Mouse (Mus musculus) Patski (cell line): ENCODE data around the gene Vwa8. TPM values are rescaled to one million over a fixed set of nuclear protein-coding genes. Genes with fewer than 3 reads are reported as not detected.

Source experiments
- ATAC-seq: fragments of 100-300 bp; one replicate; pipeline ENCODE4 v1.8.0; 2021
- CTCF ChIA-PET: fragments of 350-600 bp; sonication (Branson Sonifier 250); formaldehyde crosslinking; loops from one replicate; lab custom pipeline; 2022; ENCODE audit warnings: inconsistent platforms; lab: Charles Lee
- POLR2A ChIA-PET: fragments of 350-600 bp; sonication (Branson Sonifier 250); formaldehyde crosslinking; loops from one replicate; lab custom pipeline; 2022; ENCODE audit warnings: antibody characterized with exemption, inconsistent platforms; lab: Charles Lee
- DNase-seq: peaks from one replicate; pipeline ENCODE4 v3.0.0-alpha.2; 2011; ENCODE audit warnings: low read depth, low spot score
- H3K27me3 ChIP-seq: fragments of 371-371 bp; one replicate; pipeline ENCODE4 v1.5.1; 2021
- CTCF ChIP-seq: fragments of 100-300 bp; IDR thresholded peaks from one replicate; pipeline ENCODE4 v1.5.1; 2021
- in situ Hi-C: fragments of 300-500 bp; cut with MboI; formaldehyde crosslinking; loops from 3 replicates; pipeline ENCODE4 v1.11.1; 2018; ENCODE audit warnings: low pct_unique_long_range_greater_than_20kb, mixed read lengths
- polyA plus RNA-seq: library from polyadenylated mRNA; unstranded; gene quantifications from one replicate; pipeline ENCODE4 v1.2.3, GENCODE M21; 2021

Gene Vwa8
- polyA plus RNA-seq, 1 experiment from 2014 or later, result 49.9 TPM

GRCm38 (mm10) chr14:79074786-79075185, 225.9 kb downstream of the Vwa8 start:
- H3K27me3 ChIP-seq, result no peaks in the 10 kb centered on the region
- CTCF ChIA-PET, result no interaction called here
- in situ Hi-C loops, result no loop called here
- ATAC-seq (no peak), DNase-seq (no peak)
- POLR2A ChIA-PET, result no interaction called here
- no peak for TF ChIP-seq CTCF

GRCm38 (mm10) chr14:79076560-79077300, 227.9 kb downstream of the Vwa8 start:
- no peak for DNase-seq
- no peak for TF ChIP-seq CTCF
- POLR2A ChIA-PET, result interaction anchor here (0.6 kb wide), 1 partner anchor 499 kb away, joined by 3 read pairs; no protein-coding TSS in a partner anchor
- no peaks in the 10 kb centered on the region for H3K27me3 ChIP-seq
- in situ Hi-C loops, result no loop called here
- ATAC-seq, result no peak
- CTCF ChIA-PET, result no interaction called here

DNA sequence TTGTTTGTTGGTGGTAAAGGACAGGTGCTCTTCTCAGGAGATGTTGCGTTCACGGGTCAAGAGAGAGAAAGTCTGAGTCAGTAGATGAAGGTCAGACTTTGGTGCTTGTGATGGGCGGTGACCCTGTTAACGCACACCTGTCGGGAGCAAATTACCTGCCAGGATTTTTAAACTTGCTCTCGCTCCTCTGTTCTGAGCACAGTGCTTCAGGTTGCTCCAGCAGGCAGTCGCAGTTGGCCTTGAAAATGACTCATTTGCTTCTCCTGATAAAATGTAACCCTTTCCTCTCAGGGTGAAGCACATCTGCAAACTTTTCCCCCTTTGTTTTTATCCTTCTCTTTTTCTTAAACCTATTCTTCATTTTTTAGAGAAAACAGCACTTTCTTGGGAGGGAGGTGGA, 234.7 kb downstream of the Vwa8 start:
- no peak for ATAC-seq

DNA sequence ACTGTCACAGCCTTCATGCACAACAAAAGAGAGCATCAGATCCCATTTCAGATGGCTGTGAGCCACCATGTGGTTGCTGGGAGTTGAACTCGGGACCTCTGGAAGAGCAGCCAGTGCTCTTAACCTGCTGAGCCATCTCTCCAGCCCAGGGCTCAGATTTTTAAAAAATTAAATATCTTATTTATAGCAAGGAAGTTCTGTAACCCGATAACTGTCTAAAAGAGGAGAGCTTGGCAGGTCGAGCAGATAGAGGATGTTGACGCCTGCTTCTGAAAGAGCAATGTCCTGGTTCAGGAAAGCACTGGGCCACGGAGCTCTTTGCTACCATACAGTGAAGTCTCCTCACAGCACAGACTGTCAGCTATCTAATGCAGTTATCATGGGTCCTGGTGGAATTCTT, 237.2 kb downstream of the Vwa8 start:
- in situ Hi-C loops, result no loop called here
- no peak for ATAC-seq
- no peaks in the 10 kb centered on the region for H3K27me3 ChIP-seq
- DNase-seq, result no peak
- CTCF ChIA-PET, result no interaction called here
- no peak for TF ChIP-seq CTCF
- POLR2A ChIA-PET, result no interaction called here

More for the DNA sequence above, 234.7 kb downstream of the Vwa8 start:
- H3K27me3 ChIP-seq, result no peaks in the 10 kb centered on the region
- ChIA-PET CTCF (no interaction called here), POLR2A (no interaction called here)
- DNase-seq, result no peak
- TF ChIP-seq CTCF, result no peak
- in situ Hi-C loops, result no loop called here

DNA sequence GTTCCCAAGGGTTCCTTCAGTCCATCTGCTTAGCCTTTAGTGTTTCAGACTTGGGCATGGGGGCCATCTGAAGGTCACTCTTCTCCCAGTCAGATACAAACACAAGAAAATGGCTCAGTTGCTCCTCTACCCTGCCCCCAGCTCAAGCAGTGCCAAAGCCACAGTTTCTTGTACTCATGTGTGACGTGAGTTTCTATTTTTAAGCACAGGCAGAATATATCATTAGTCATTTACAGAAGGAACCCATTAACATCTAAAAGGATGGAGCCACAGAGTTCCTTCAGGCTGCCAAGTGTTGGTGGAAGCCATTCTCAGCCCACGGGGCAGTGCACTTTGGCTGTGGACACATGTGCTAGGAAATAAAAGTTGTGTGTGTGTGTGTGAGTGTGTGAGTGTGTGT, 240.6 kb downstream of the Vwa8 start:
- peak; percentile 87 for DNase-seq
- ChIA-PET CTCF (interaction anchor here (2.3 kb wide), 1 partner anchor 28 kb away, joined by 7 read pairs; no protein-coding TSS in a partner anchor), POLR2A (no interaction called here)
- in situ Hi-C loops, result no loop called here
- peak; percentile 90 for ATAC-seq
- no peak for TF ChIP-seq CTCF
- H3K27me3 ChIP-seq, result no peaks in the 10 kb centered on the region

GRCm38 (mm10) chr14:79097181-79097580, 248.3 kb downstream of the Vwa8 start:
- no peaks in the 10 kb centered on the region for H3K27me3 ChIP-seq
- no peak for ATAC-seq
- TF ChIP-seq CTCF, result no peak
- DNase-seq, result no peak
- in situ Hi-C loops, result no loop called here
- ChIA-PET POLR2A (no interaction called here), CTCF (interaction anchor here (3.8 kb wide), 1 partner anchor 10 kb away, joined by 14 read pairs; no protein-coding TSS in a partner anchor)

- in situ Hi-C loops, result loop anchor here (10.0 kb wide), 1 partner anchor 252 kb away; no protein-coding TSS in a partner anchor
- POLR2A ChIA-PET, result no interaction called here
- DNase-seq (peak; percentile 43), ATAC-seq (peak; percentile 44)
- CTCF ChIA-PET, result interaction anchor here (0.8 to 2.2 kb wide), 14 partner anchors 10 to 446 kb away, joined by 3 to 14 read pairs (median 4); no protein-coding TSS in a partner anchor
- H3K27me3 ChIP-seq, result no peaks in the 10 kb centered on the region
- TF ChIP-seq CTCF, result peak; percentile 92
These were observed 258.0 kb downstream of the Vwa8 start for GRCm38 (mm10) chr14:79106655-79107515.

- ATAC-seq, result no peak
- TF ChIP-seq CTCF, result no peak
These were observed 260.5 kb downstream of the Vwa8 start for GRCm38 (mm10) chr14:79109375-79109774.

GRCm38 (mm10) chr14:79110012-79110411, 261.2 kb downstream of the Vwa8 start:
- DNase-seq, result no peak
- ChIA-PET CTCF (no interaction called here), POLR2A (no interaction called here)
- in situ Hi-C loops, result loop anchor here (5.0 kb wide), 1 partner anchor 438 kb away; no protein-coding TSS in a partner anchor
- ATAC-seq, result no peak
- no peak for TF ChIP-seq CTCF
- H3K27me3 ChIP-seq, result no peaks in the 10 kb centered on the region

More at GRCm38 (mm10) chr14:79109375-79109774, 260.5 kb downstream of the Vwa8 start:
- no peaks in the 10 kb centered on the region for H3K27me3 ChIP-seq
- POLR2A ChIA-PET, result no interaction called here
- CTCF ChIA-PET, result no interaction called here
- in situ Hi-C loops, result loop anchor here (10.0 kb wide), 1 partner anchor 255 kb away; no protein-coding TSS in a partner anchor
- no peak for DNase-seq

- in situ Hi-C loops, result loop anchor here (5.0 kb wide), 1 partner anchor 440 kb away; no protein-coding TSS in a partner anchor
- DNase-seq (no peak), ATAC-seq (no peak)
- ChIA-PET POLR2A (no interaction called here), CTCF (interaction anchor here (1.1 to 1.4 kb wide), 2 partner anchors 9 to 498 kb away, joined by 3 read pairs; no protein-coding TSS in a partner anchor)
- no peak for TF ChIP-seq CTCF
- no peaks in the 10 kb centered on the region for H3K27me3 ChIP-seq
These were observed 263.2 kb downstream of the Vwa8 start for GRCm38 (mm10) chr14:79112050-79112449.
